Comparison of ENCODE assay signal across 8 mouse cellular contexts in genomic region chr2:93188761-93189458, GRCm38 (mm10). TPM values are rescaled to one million over a fixed set of nuclear protein-coding genes. Genes with fewer than 3 reads are reported as not detected.
A peak's percentile ranks its signal among the peaks of the same experiment; 100 is the strongest.
DNase-seq lines count a peak whose midpoint lies in the region; ATAC-seq and TF ChIP-seq lines count a peak whose summit lies in the region.

No protein-coding gene starts in this region.

- H3K27ac ChIP-seq in intestine, postnatal 0 days (ENCODE audit: low read depth, low read length): peak overlapping the region; percentile 75; the same call in 1 of the 2 replicates
- H3K27ac ChIP-seq in lung, postnatal 0 days (ENCODE audit: low read length): peak overlapping the region; percentile 73; the same call in 1 of the 2 replicates

- peak overlapping the region; percentile 59 for H3K9ac ChIP-seq in intestine, postnatal 0 days (ENCODE audit: low read depth, low read length)
- peak overlapping the region; percentile 72; the same call in 1 of the 2 replicates for H3K9ac ChIP-seq in lung, postnatal 0 days (replicated peaks; ENCODE audit: low read depth)

- H3K4me2 ChIP-seq in intestine, postnatal 0 days (replicated peaks; ENCODE audit: low read depth): peak overlapping the region; percentile 99
- H3K4me2 ChIP-seq in lung, postnatal 0 days (replicated peaks; ENCODE audit: low read depth, low read length): peak overlapping the region; percentile 100

- ATAC-seq in granulocyte monocyte progenitor cell, adult 5-6 weeks (replicated peaks; ENCODE audit: poor library complexity, severe bottlenecking): peak; percentile 12; the same call in 1 of the 2 replicates
- ATAC-seq in intestine, postnatal 0 days: no peak
- no peak for ATAC-seq in lung, postnatal 0 days

- peak; percentile 54 for TF ChIP-seq CTCF in intestine, postnatal 0 days (IDR thresholded peaks at IDR 0.05; ENCODE audit: low read depth)
- peak; percentile 59 for TF ChIP-seq CTCF in lung, postnatal 0 days (IDR thresholded peaks at IDR 0.05)

- H3K36me3 ChIP-seq in intestine, postnatal 0 days (ENCODE audit: control insufficient read depth, insufficient read depth): no peaks in the 10 kb centered on the region
- no peaks in the 10 kb centered on the region for H3K36me3 ChIP-seq in lung, postnatal 0 days (ENCODE audit: insufficient read depth, low read length)

- H3K4me1 ChIP-seq in intestine, postnatal 0 days (replicated peaks; ENCODE audit: control insufficient read depth, insufficient read depth, low read length): 0 out of 2 replicates have a peak, but pooled peaks cover 5% of the 10 kb centered on the region
- H3K4me1 ChIP-seq in lung, postnatal 0 days (ENCODE audit: insufficient read depth, low read depth, low read length): peaks cover 16% of the 10 kb centered on the region

- 5% methylated on average over 19 of the region's 19 CpGs for WGBS in intestine, postnatal 0 days
- whole genome bisulfite sequencing in lung, postnatal 0 days: 8% methylated on average over 19 of the region's 19 CpGs

- H3K4me3 ChIP-seq in intestine, postnatal 0 days (ENCODE audit: low read depth, low read length): peak overlapping the region; percentile 66
- peak overlapping the region; percentile 79 for H3K4me3 ChIP-seq in lung, postnatal 0 days (ENCODE audit: low read depth, low read length)

- DNase-seq in cerebellum, postnatal 10 days: peak; percentile 76 to 82
- DNase-seq in cerebellum, adult 8-10 months: no peak
- DNase-seq in ZHBTc4 (ENCODE audit: low read depth, low spot score): peak; percentile 64
- peak; percentile 48 for DNase-seq in lung, postnatal 0 days (ENCODE audit: low spot score)
- DNase-seq in right cerebral cortex, postnatal 4 days: peak; percentile 49
- no peak for DNase-seq in natural killer cell, adult 2 months (ENCODE audit: low spot score in 2 of 2)

- H3K9me3 ChIP-seq in intestine, postnatal 0 days (ENCODE audit: control insufficient read depth): no peaks in the 10 kb centered on the region
- no peaks in the 10 kb centered on the region for H3K9me3 ChIP-seq in lung, postnatal 0 days (ENCODE audit: low read length)

- H3K27me3 ChIP-seq in intestine, postnatal 0 days (replicated peaks; ENCODE audit: control insufficient read depth, insufficient read depth, low read length): no peaks in the 10 kb centered on the region
- no peaks in the 10 kb centered on the region for H3K27me3 ChIP-seq in lung, postnatal 0 days (replicated peaks; ENCODE audit: insufficient read depth, low read length)

- no peak for TF ChIP-seq EP300 in lung, postnatal 0 days (IDR thresholded peaks at IDR 0.05)

RNA-seq across cellular contexts. Expression of gene Trp53i11, which starts 1.6 kb away (rescaled TPM):
- 3.6 and 4.5 TPM in 2 replicates for total RNA-seq in granulocyte monocyte progenitor cell, adult 5-6 weeks (2014; fragmentation: Nextera tagmentation)
- 0.39 and 0.82 TPM in 2 replicates for total RNA-seq in granulocyte monocyte progenitor cell, adult 5-6 weeks (2017)
- 16.4 and 21.8 TPM in 2 replicates for polyA plus RNA-seq in intestine, postnatal 0 days (2015; fragmentation: Nextera tagmentation; extraction: Ambion mirVana)
- polyA plus RNA-seq in lung, postnatal 0 days (2015; fragmentation: Nextera tagmentation; extraction: Ambion mirVana): 14.8 and 21.1 TPM in 2 replicates

Comparison
In these comparisons a context has a peak if more than half of its experiments do, and no peak if none do; other contexts are left out.
1. DNase-seq: peak in cerebellum, postnatal 10 days (2 of 2), ZHBTc4 (single experiment), lung, postnatal 0 days (single experiment) and right cerebral cortex, postnatal 4 days (single experiment); none in cerebellum, adult 8-10 months (single experiment) and natural killer cell, adult 2 months (0 of 2).